Mouse (Mus musculus) CH12.LX (cell line): ENCODE measurements around the gene Zfp239. TPM values are rescaled to one million over a fixed set of nuclear protein-coding genes. Genes with fewer than 3 reads are reported as not detected.
A peak's percentile ranks its signal among the peaks of the same experiment; 100 is the strongest.

Experiments used
- DNase-seq: peaks from one replicate; pipeline ENCODE4 v3.0.0-alpha.2; 2013; ENCODE audit errors: extremely low read depth
- H3K27ac ChIP-seq: 2 replicates; pipeline ENCODE4 v1.5.1; 2012; ENCODE audit warnings: low read depth, mild to moderate bottlenecking, control low read depth, moderate library complexity; ENCODE audit not compliant: insufficient read depth
- H3K27me3 ChIP-seq: replicated peaks from 2 replicates; pipeline ENCODE3; 2012; ENCODE audit warnings: inconsistent platforms
- H3K36me3 ChIP-seq, 2 experiments: replicated peaks in 1 of 2; 2 replicates each; pipeline versions ENCODE3 to v1.6.1; 2012; ENCODE audit warnings: inconsistent platforms in 1 of 2, low read length in 1 of 2, mild to moderate bottlenecking in 1 of 2, mixed read lengths in 1 of 2, moderate library complexity in 1 of 2; ENCODE audit not compliant: control insufficient read depth in 1 of 2, insufficient read depth in 1 of 2
- H3K4me1 ChIP-seq, 2 experiments: 2 replicates each; pipeline ENCODE4 v1.6.1; 2012; ENCODE audit warnings: inconsistent platforms in 1 of 2, moderate library complexity in 1 of 2; ENCODE audit not compliant: insufficient read depth in 2 of 2, control insufficient read depth in 1 of 2
- H3K4me2 ChIP-seq: 2 replicates; pipeline ENCODE4 v1.6.1; 2012; ENCODE audit warnings: low read depth, mild to moderate bottlenecking, control low read depth; ENCODE audit not compliant: poor library complexity, insufficient read depth, severe bottlenecking
- H3K4me3 ChIP-seq, 3 experiments: fragments of 150-350 bp in 1 of 3; sonication (generic) in 1 of 3; replicated peaks in 1 of 3; 2 replicates each; pipeline versions ENCODE3 to v1.5.1; 2011 to 2012; ENCODE audit warnings: low read depth in 2 of 3, low read length in 2 of 3, mild to moderate bottlenecking in 2 of 3, moderate library complexity in 2 of 3, control low read depth in 1 of 3, improper control_type of control experiment in 1 of 3, inconsistent platforms in 1 of 3, mixed read lengths in 1 of 3; ENCODE audit not compliant: poor library complexity in 1 of 3
- H3K79me2 ChIP-seq: replicated peaks from 2 replicates; pipeline ENCODE4 v1.6.1; 2012; ENCODE audit warnings: mild to moderate bottlenecking, moderate library complexity; ENCODE audit not compliant: control insufficient read depth, poor library complexity, insufficient read depth, severe bottlenecking; ENCODE audit errors: extremely low read depth
- H3K9ac ChIP-seq: 2 replicates; pipeline ENCODE4 v1.6.1; 2012; ENCODE audit warnings: low read depth, mild to moderate bottlenecking, control low read depth, moderate library complexity; ENCODE audit not compliant: insufficient read depth
- H3K9me3 ChIP-seq: replicated peaks from 2 replicates; pipeline ENCODE3; 2012; ENCODE audit warnings: low read length, inconsistent platforms, mixed read lengths
- CTCF ChIP-seq, 2 experiments: IDR thresholded peaks in 1 of 2; conservative IDR thresholded peaks in 1 of 2; 2 replicates each; pipeline ENCODE4 v1.5.1; 2011 to 2012; ENCODE audit warnings: low read depth in 2 of 2, low read length in 2 of 2, improper control_type of control experiment in 1 of 2, inconsistent platforms in 1 of 2, mild to moderate bottlenecking in 1 of 2, moderate library complexity in 1 of 2
- E2F4 ChIP-seq: IDR thresholded peaks from 2 replicates; pipeline ENCODE4 v1.6.1; 2011; ENCODE audit warnings: low read depth, low read length, improper control_type of control experiment; ENCODE audit not compliant: insufficient replicate concordance
- ELF1 ChIP-seq: IDR thresholded peaks from 2 replicates; pipeline ENCODE4 v1.6.1; 2014; ENCODE audit warnings: low read depth, mild to moderate bottlenecking, inconsistent platforms, low read length, improper control_type of control experiment
- HCFC1 ChIP-seq: IDR thresholded peaks from 2 replicates; pipeline ENCODE4 v1.6.1; 2012; ENCODE audit warnings: low read depth, mild to moderate bottlenecking, inconsistent platforms, low read length, improper control_type of control experiment
- IRF4 ChIP-seq: IDR thresholded peaks from 2 replicates; pipeline ENCODE4 v1.6.1; 2014; ENCODE audit warnings: low read depth, mild to moderate bottlenecking, inconsistent platforms, low read length, improper control_type of control experiment
- JUN ChIP-seq: IDR thresholded peaks from 2 replicates; pipeline ENCODE4 v1.6.1; 2011; ENCODE audit warnings: low read depth, mild to moderate bottlenecking, low read length, improper control_type of control experiment, moderate library complexity; ENCODE audit not compliant: insufficient read depth
- MAX ChIP-seq: IDR thresholded peaks from 2 replicates; pipeline ENCODE4 v1.6.1; 2011; ENCODE audit warnings: low read length, improper control_type of control experiment
- MAZ ChIP-seq: IDR thresholded peaks from 2 replicates; pipeline ENCODE4 v1.6.1; 2012; ENCODE audit warnings: low read depth, mild to moderate bottlenecking, inconsistent platforms, low read length, improper control_type of control experiment, moderate library complexity
- MEF2A ChIP-seq: IDR thresholded peaks from 2 replicates; pipeline ENCODE4 v1.6.1; 2014; ENCODE audit warnings: low read depth, mild to moderate bottlenecking, inconsistent platforms, low read length, improper control_type of control experiment, borderline replicate concordance
- MXI1 ChIP-seq: IDR thresholded peaks from 2 replicates; pipeline ENCODE4 v1.6.1; 2011; ENCODE audit warnings: mild to moderate bottlenecking, low read depth, low read length, improper control_type of control experiment
- MYC ChIP-seq: IDR thresholded peaks from 2 replicates; pipeline ENCODE4 v1.6.1; 2011; ENCODE audit warnings: low read depth, mild to moderate bottlenecking, improper control_type of control experiment, low read length
- NELFE ChIP-seq: IDR thresholded peaks from 2 replicates; pipeline ENCODE4 v1.6.1; 2011; ENCODE audit warnings: low read depth, low read length, improper control_type of control experiment
- NRF1 ChIP-seq: IDR thresholded peaks from 2 replicates; pipeline ENCODE4 v1.6.1; 2014; ENCODE audit warnings: low read depth, mild to moderate bottlenecking, inconsistent platforms, low read length, improper control_type of control experiment, moderate library complexity
- PAX5 ChIP-seq: IDR thresholded peaks from 2 replicates; pipeline ENCODE4 v1.6.1; 2012; ENCODE audit warnings: low read length, inconsistent platforms, mixed read lengths
- POLR2A ChIP-seq: IDR thresholded peaks from 2 replicates; pipeline ENCODE4 v1.6.1; 2011; ENCODE audit warnings: low read depth, mild to moderate bottlenecking, improper control_type of control experiment, low read length
- POLR2AphosphoS2 ChIP-seq: IDR thresholded peaks from 2 replicates; pipeline ENCODE4 v1.6.1; 2011; ENCODE audit warnings: low read depth, low read length, improper control_type of control experiment
- RCOR1 ChIP-seq: conservative IDR thresholded peaks from 2 replicates; pipeline ENCODE4 v1.6.1; 2012; ENCODE audit warnings: low read depth, mild to moderate bottlenecking, inconsistent platforms, low read length, improper control_type of control experiment
- SMC3 ChIP-seq: IDR thresholded peaks from 2 replicates; pipeline ENCODE4 v1.6.1; 2011; ENCODE audit warnings: low read depth, low read length, improper control_type of control experiment
- TBP ChIP-seq: conservative IDR thresholded peaks from 2 replicates; pipeline ENCODE4 v1.6.1; 2011; ENCODE audit warnings: low read depth, low read length, improper control_type of control experiment
- TCF12 ChIP-seq: IDR thresholded peaks from 2 replicates; pipeline ENCODE4 v1.6.1; 2014; ENCODE audit warnings: low read depth, mild to moderate bottlenecking, inconsistent platforms, low read length, improper control_type of control experiment
- UBTF ChIP-seq: IDR thresholded peaks from 2 replicates; pipeline ENCODE4 v1.6.1; 2012; ENCODE audit warnings: low read depth, mild to moderate bottlenecking, inconsistent platforms, low read length, improper control_type of control experiment, moderate library complexity
- USF2 ChIP-seq: conservative IDR thresholded peaks from 2 replicates; pipeline ENCODE4 v1.6.1; 2011; ENCODE audit warnings: low read depth, low read length, improper control_type of control experiment
- ZC3H11A ChIP-seq: IDR thresholded peaks from 2 replicates; pipeline ENCODE4 v1.6.1; 2012; ENCODE audit warnings: low read depth, mild to moderate bottlenecking, inconsistent platforms, low read length, improper control_type of control experiment
- ZKSCAN1 ChIP-seq: IDR thresholded peaks from 2 replicates; pipeline ENCODE4 v1.6.1; 2012; ENCODE audit warnings: low read depth, inconsistent platforms, low read length, improper control_type of control experiment, borderline replicate concordance
- ZMIZ1 ChIP-seq: IDR thresholded peaks from 2 replicates; pipeline ENCODE4 v1.6.1; 2012; ENCODE audit warnings: low read depth, mild to moderate bottlenecking, inconsistent platforms, low read length, improper control_type of control experiment
- ZNF384 ChIP-seq: IDR thresholded peaks from 2 replicates; pipeline ENCODE4 v1.6.1; 2012; ENCODE audit warnings: low read depth, low read length, improper control_type of control experiment, inconsistent platforms
- dilution Hi-C: fragments of 300-500 bp; cut with MboI; formaldehyde crosslinking; loops from 2 replicates; pipeline ENCODE4 v1.14.3; 2020; ENCODE audit warnings: low sequenced_read_pairs; ENCODE audit not compliant: extremely low pct_unique_long_range_greater_than_20kb, extremely low pct_ligation_motif_present
- in situ Hi-C: fragments of 300-500 bp; cut with MboI; formaldehyde crosslinking; loops from 3 replicates; pipeline ENCODE4 v1.14.3; 2019; ENCODE audit warnings: low sequenced_read_pairs, low pct_ligation_motif_present, low pct_unique_long_range_greater_than_20kb, mixed read lengths
- polyA plus RNA-seq: library from polyadenylated mRNA; unstranded; fragments of >175 nt; gene quantifications from 2 replicates; pipeline ENCODE4 v1.2.1, GENCODE M21; 2012; ENCODE audit warnings: low read depth; ENCODE audit not compliant: insufficient read length
- total RNA-seq, 2 experiments: library from RNA; depleted of rRNA; stranded (reverse); fragments of 300-350 nt in 1 of 2; fragments of >200 nt in 1 of 2; gene quantifications; 2 replicates each; pipeline ENCODE4 v1.2.3; 2012 to 2014

The Zfp239 gene
- total and polyA plus RNA-seq, 3 experiments, result 13.1 to 19.6 (median 16.6) TPM

GRCm38 (mm10) chr6:117863751-117864150 is 1.9 kb downstream of the Zfp239 start:
- Histone ChIP-seq H3K27me3 (no peaks in the 10 kb centered on the region), H3K4me2 (peak overlapping the region; percentile 96), H3K9me3 (no peaks in the 10 kb centered on the region), H3K9ac (peak overlapping the region; percentile 55), H3K4me3 (peak overlapping the region; percentile 84 to 97 (median 95)), H3K4me1 (peaks cover 0 to 10% of the 10 kb centered on the region in 2 experiments; a peak in 2 of 4 replicates), H3K27ac (no peak overlapping the region; the same call in 1 of the 2 replicates), H3K36me3 (peaks cover 0 to 29% of the 10 kb centered on the region in 2 experiments), H3K79me2 (0 out of 2 replicates have a peak, but pooled peaks cover 7% of the 10 kb centered on the region)
- TF ChIP-seq NRF1, result no peak
- peak; percentile 48; the same call in 1 of the 2 replicates for TF ChIP-seq HCFC1
- peak; percentile 69 for TF ChIP-seq TBP
- TF ChIP-seq ELF1, result peak; percentile 72
- TF ChIP-seq ZKSCAN1, result no peak
- peak; percentile 51 for DNase-seq
- dilution Hi-C loops, result no loop called here
- in situ Hi-C loops, result loop anchor here (10.0 kb wide), 1 partner anchor 51 kb away; no protein-coding TSS in a partner anchor

- dilution Hi-C loops, result no loop called here
These were observed 6.3 kb downstream of the Zfp239 start for GRCm38 (mm10) chr6:117868187-117868586.

GRCm38 (mm10) chr6:117871034-117871433 is 9.1 kb downstream of the Zfp239 start:
- Histone ChIP-seq H3K4me3 (no peak overlapping the region), H3K9ac (no peak overlapping the region), H3K79me2 (no peaks in the 10 kb centered on the region), H3K9me3 (no peaks in the 10 kb centered on the region), H3K4me1 (peaks cover 5 to 21% of the 10 kb centered on the region in 2 experiments; a peak in 3 of 4 replicates), H3K4me2 (no peak overlapping the region), H3K27me3 (no peaks in the 10 kb centered on the region), H3K36me3 (peaks cover 14 to 49% of the 10 kb centered on the region in 2 experiments), H3K27ac (no peak overlapping the region)
- in situ Hi-C loops (no loop called here), dilution Hi-C loops (no loop called here)
- TF ChIP-seq RCOR1, result no peak
- no peak for TF ChIP-seq UBTF
- no peak for TF ChIP-seq MAX
- no peak for TF ChIP-seq NRF1
- TF ChIP-seq ELF1, result no peak
- TF ChIP-seq POLR2A, result no peak
- no peak for TF ChIP-seq MEF2A
- TF ChIP-seq CTCF (conservative IDR thresholded peaks at IDR 0.05 in 1 of 2, IDR thresholded peaks at IDR 0.05 in 1 of 2; ENCODE audit: low read depth in 2 of 2, low read length in 2 of 2), result no peak
- no peak for TF ChIP-seq PAX5
- no peak for TF ChIP-seq MYC
- no peak for TF ChIP-seq NELFE
- TF ChIP-seq POLR2AphosphoS2, result no peak
- no peak for TF ChIP-seq TCF12
- TF ChIP-seq JUN, result no peak
- no peak for TF ChIP-seq ZMIZ1
- no peak for TF ChIP-seq USF2
- TF ChIP-seq SMC3, result no peak
- TF ChIP-seq E2F4, result no peak
- no peak for TF ChIP-seq MXI1
- TF ChIP-seq ZKSCAN1, result no peak
- DNase-seq, result no peak

More at GRCm38 (mm10) chr6:117868187-117868586, 6.3 kb downstream of the Zfp239 start:
- no peak for DNase-seq
- H3K9ac ChIP-seq, result no peak overlapping the region
- peaks cover 14 to 57% of the 10 kb centered on the region in 2 experiments for H3K36me3 ChIP-seq
- no peak overlapping the region for H3K27ac ChIP-seq
- no peak overlapping the region for H3K4me2 ChIP-seq
- TF ChIP-seq NELFE, result no peak
- no peak for TF ChIP-seq MAX
- no peak for TF ChIP-seq ZNF384
- no peak for TF ChIP-seq MEF2A
- no peak for TF ChIP-seq IRF4
- TF ChIP-seq POLR2A, result no peak
- no peak for TF ChIP-seq ZC3H11A
- TF ChIP-seq SMC3, result no peak
- TF ChIP-seq MAZ, result no peak
- H3K9me3 ChIP-seq, result no peaks in the 10 kb centered on the region
- 0 out of 2 replicates have a peak, but pooled peaks cover 7% of the 10 kb centered on the region for H3K79me2 ChIP-seq
- no peak overlapping the region for H3K4me3 ChIP-seq
- in situ Hi-C loops, result loop anchor here (10.0 kb wide), 1 partner anchor 47 kb away; no protein-coding TSS in a partner anchor
- peaks cover 0 to 7% of the 10 kb centered on the region in 2 experiments; a peak in 2 of 4 replicates for H3K4me1 ChIP-seq
- H3K27me3 ChIP-seq, result no peaks in the 10 kb centered on the region
